Mouse (Mus musculus): ENCODE results near the gene Zfp598. TPM values are rescaled to one million over a fixed set of nuclear protein-coding genes. Genes with fewer than 3 reads are reported as not detected.

Gene Zfp598
- polyA plus RNA-seq, 2 experiments = 29.9 to 91.4 TPM

GRCm38 (mm10) chr17:24641944-24642343, 27.5 kb upstream of the Zfp598 start:
- Histone ChIP-seq H3K9me3 (ENCODE audit: control insufficient read depth, low read length) (no peaks in the 10 kb centered on the region), H3K27ac (replicated peaks; ENCODE audit: low read depth, low read length) (no peak overlapping the region), H3K27me3 (ENCODE audit: control insufficient read depth, insufficient read depth, low read length) (no peaks in the 10 kb centered on the region), H3K36me3 (ENCODE audit: control insufficient read depth, insufficient read depth, low read length) (peaks cover 52% of the 10 kb centered on the region), H3K4me1 (ENCODE audit: control insufficient read depth, insufficient read depth, low read length) (peaks cover 41% of the 10 kb centered on the region), H3K4me3 (replicated peaks; ENCODE audit: low read length) (no peak overlapping the region), H3K9ac (ENCODE audit: low read depth, low read length, severe bottlenecking) (no peak overlapping the region), H3K4me2 (replicated peaks; ENCODE audit: low read depth, low read length, severe bottlenecking) (no peak overlapping the region)
- DNase-seq (ENCODE audit: low spot score) = no peak
- no peak for TF ChIP-seq POLR2A (IDR thresholded peaks at IDR 0.05; ENCODE audit: borderline replicate concordance, extremely low read depth, insufficient read depth, insufficient read length)
- no peak for ATAC-seq (ENCODE audit: low FRiP score, low read depth)
- 94% methylated on average over 12 of the region's 14 CpGs for WGBS

GRCm38 (mm10) chr17:24642791-24643343, 26.6 kb upstream of the Zfp598 start:
- peaks cover 57% of the 10 kb centered on the region for H3K36me3 ChIP-seq (ENCODE audit: control insufficient read depth, insufficient read depth, low read length)
- no peak for TF ChIP-seq POLR2A (IDR thresholded peaks at IDR 0.05; ENCODE audit: borderline replicate concordance, extremely low read depth, insufficient read depth, insufficient read length)
- H3K4me2 ChIP-seq (replicated peaks; ENCODE audit: low read depth, low read length, severe bottlenecking) = no peak overlapping the region
- no peaks in the 10 kb centered on the region for H3K27me3 ChIP-seq (ENCODE audit: control insufficient read depth, insufficient read depth, low read length)
- H3K9ac ChIP-seq (ENCODE audit: low read depth, low read length, severe bottlenecking) = no peak overlapping the region
- H3K9me3 ChIP-seq (ENCODE audit: control insufficient read depth, low read length) = no peaks in the 10 kb centered on the region
- H3K27ac ChIP-seq (replicated peaks; ENCODE audit: low read depth, low read length) = no peak overlapping the region
- no peak overlapping the region for H3K4me3 ChIP-seq (replicated peaks; ENCODE audit: low read length)
- DNase-seq (ENCODE audit: low spot score) (no peak), ATAC-seq (ENCODE audit: low FRiP score, low read depth) (no peak)
- 67% methylated on average over 6 of the region's 6 CpGs for WGBS
- H3K4me1 ChIP-seq (ENCODE audit: control insufficient read depth, insufficient read depth, low read length) = peaks cover 41% of the 10 kb centered on the region

GRCm38 (mm10) chr17:24644030-24644715, 25.3 kb upstream of the Zfp598 start:
- DNase-seq (ENCODE audit: low spot score) (no peak), ATAC-seq (ENCODE audit: low FRiP score, low read depth) (peak; percentile 24; the same call in 1 of the 2 replicates)
- Histone ChIP-seq H3K36me3 (ENCODE audit: control insufficient read depth, insufficient read depth, low read length) (peaks cover 49% of the 10 kb centered on the region), H3K27me3 (ENCODE audit: control insufficient read depth, insufficient read depth, low read length) (no peaks in the 10 kb centered on the region), H3K4me1 (ENCODE audit: control insufficient read depth, insufficient read depth, low read length) (peaks cover 38% of the 10 kb centered on the region), H3K9ac (ENCODE audit: low read depth, low read length, severe bottlenecking) (peak overlapping the region; percentile 36; the same call in 1 of the 2 replicates), H3K4me2 (replicated peaks; ENCODE audit: low read depth, low read length, severe bottlenecking) (no peak overlapping the region), H3K27ac (replicated peaks; ENCODE audit: low read depth, low read length) (peak overlapping the region; percentile 48; the same call in 1 of the 2 replicates), H3K9me3 (ENCODE audit: control insufficient read depth, low read length) (no peaks in the 10 kb centered on the region), H3K4me3 (replicated peaks; ENCODE audit: low read length) (no peak overlapping the region)
- no peak for TF ChIP-seq POLR2A (IDR thresholded peaks at IDR 0.05; ENCODE audit: borderline replicate concordance, extremely low read depth, insufficient read depth, insufficient read length)
- WGBS = 29% methylated on average over 7 of the region's 7 CpGs

- no peaks in the 10 kb centered on the region for H3K9me3 ChIP-seq (ENCODE audit: control insufficient read depth, low read length)
- H3K9ac ChIP-seq (ENCODE audit: low read depth, low read length, severe bottlenecking) = peak overlapping the region; percentile 7; the same call in 1 of the 2 replicates
- H3K4me1 ChIP-seq (ENCODE audit: control insufficient read depth, insufficient read depth, low read length) = peaks cover 33% of the 10 kb centered on the region
- TF ChIP-seq POLR2A (IDR thresholded peaks at IDR 0.05; ENCODE audit: borderline replicate concordance, extremely low read depth, insufficient read depth, insufficient read length) = no peak
- no peak overlapping the region for H3K4me3 ChIP-seq (replicated peaks; ENCODE audit: low read length)
- H3K27ac ChIP-seq (replicated peaks; ENCODE audit: low read depth, low read length) = peak overlapping the region; percentile 48
- no peak overlapping the region for H3K4me2 ChIP-seq (replicated peaks; ENCODE audit: low read depth, low read length, severe bottlenecking)
- ATAC-seq (ENCODE audit: low FRiP score, low read depth) = no peak
- 69% methylated on average over 9 of the region's 9 CpGs for WGBS
- H3K27me3 ChIP-seq (ENCODE audit: control insufficient read depth, insufficient read depth, low read length) = no peaks in the 10 kb centered on the region
- DNase-seq (ENCODE audit: low spot score) = no peak
- peaks cover 46% of the 10 kb centered on the region for H3K36me3 ChIP-seq (ENCODE audit: control insufficient read depth, insufficient read depth, low read length)
Observed at GRCm38 (mm10) chr17:24644875-24645721, 24.4 kb upstream of the Zfp598 start.

GRCm38 (mm10) chr17:24645916-24646315, 23.6 kb upstream of the Zfp598 start:
- H3K9ac ChIP-seq (ENCODE audit: low read depth, low read length, severe bottlenecking) = no peak overlapping the region
- 74% methylated on average over 3 of the region's 3 CpGs for WGBS
- no peak overlapping the region for H3K4me2 ChIP-seq (replicated peaks; ENCODE audit: low read depth, low read length, severe bottlenecking)
- ATAC-seq (ENCODE audit: low FRiP score, low read depth) (no peak), DNase-seq (ENCODE audit: low spot score) (no peak)
- TF ChIP-seq POLR2A (IDR thresholded peaks at IDR 0.05; ENCODE audit: borderline replicate concordance, extremely low read depth, insufficient read depth, insufficient read length) = no peak
- no peaks in the 10 kb centered on the region for H3K27me3 ChIP-seq (ENCODE audit: control insufficient read depth, insufficient read depth, low read length)
- H3K36me3 ChIP-seq (ENCODE audit: control insufficient read depth, insufficient read depth, low read length) = peaks cover 38% of the 10 kb centered on the region
- no peak overlapping the region for H3K27ac ChIP-seq (replicated peaks; ENCODE audit: low read depth, low read length)
- no peak overlapping the region for H3K4me3 ChIP-seq (replicated peaks; ENCODE audit: low read length)
- H3K9me3 ChIP-seq (ENCODE audit: control insufficient read depth, low read length) = no peaks in the 10 kb centered on the region
- H3K4me1 ChIP-seq (ENCODE audit: control insufficient read depth, insufficient read depth, low read length) = peaks cover 32% of the 10 kb centered on the region
